Mouse (Mus musculus) thymus, adult 2 months (tissue): ENCODE results near the gene Tnxb. TPM values are rescaled to one million over a fixed set of nuclear protein-coding genes. Genes with fewer than 3 reads are reported as not detected.
A peak's percentile ranks its signal among the peaks of the same experiment; 100 is the strongest.

Experiments used
- DNase-seq: peaks from one replicate; pipeline ENCODE4 v3.0.0; 2021
- H3K27ac ChIP-seq: fragments of 200-500 bp; 2 replicates; pipeline ENCODE4 v1.5.1; 2012; ENCODE audit warnings: low read length, control low read depth; ENCODE audit not compliant: control insufficient read depth, insufficient read depth
- H3K27me3 ChIP-seq: fragments of 200-500 bp; 2 replicates; pipeline ENCODE4 v1.6.1; 2012; ENCODE audit warnings: mild to moderate bottlenecking, low read length, moderate library complexity, mixed read lengths; ENCODE audit not compliant: control insufficient read depth, insufficient read depth
- H3K36me3 ChIP-seq: fragments of 200-500 bp; 2 replicates; pipeline ENCODE4 v1.6.1; 2012; ENCODE audit warnings: mild to moderate bottlenecking, low read length, moderate library complexity; ENCODE audit not compliant: control insufficient read depth, insufficient read depth
- H3K4me1 ChIP-seq: fragments of 200-500 bp; replicated peaks from 2 replicates; pipeline ENCODE4 v1.6.1; 2012; ENCODE audit warnings: low read length; ENCODE audit not compliant: control insufficient read depth, insufficient read depth
- H3K4me3 ChIP-seq: fragments of 200-500 bp; 2 replicates; pipeline ENCODE4 v1.5.1; 2012; ENCODE audit warnings: mild to moderate bottlenecking, low read length, control low read depth, moderate library complexity; ENCODE audit not compliant: control insufficient read depth, insufficient read depth
- CTCF ChIP-seq: fragments of 200-500 bp; IDR thresholded peaks from 2 replicates; pipeline ENCODE4 v1.5.1; 2012; ENCODE audit warnings: mild to moderate bottlenecking, control low read depth, low read length, moderate library complexity, borderline replicate concordance; ENCODE audit not compliant: control insufficient read depth, poor library complexity, insufficient read depth; ENCODE audit errors: extremely low read depth
- POLR2A ChIP-seq: fragments of 200-500 bp; IDR thresholded peaks from 2 replicates; pipeline ENCODE4 v1.6.1; 2012; ENCODE audit warnings: mild to moderate bottlenecking, low read length, control low read depth, moderate library complexity; ENCODE audit not compliant: control insufficient read depth, poor library complexity, insufficient read depth; ENCODE audit errors: extremely low read depth
- WGBS: fragments of 180-500 bp; shearing (Covaris S2); methylation state at CpG from one replicate; pipeline ENCODE4 v1.1.7; 2018; 5-methylcytosine and 5-hydroxymethylcytosine counted together
- polyA plus RNA-seq: library from polyadenylated mRNA; depleted of rRNA; stranded (reverse); fragments of >200 nt; gene quantifications from 2 replicates; pipeline ENCODE4 v1.2.3, GENCODE M21; 2012

Gene Tnxb
- polyA plus RNA-seq, 1 experiment, result 5.7 TPM

DNA sequence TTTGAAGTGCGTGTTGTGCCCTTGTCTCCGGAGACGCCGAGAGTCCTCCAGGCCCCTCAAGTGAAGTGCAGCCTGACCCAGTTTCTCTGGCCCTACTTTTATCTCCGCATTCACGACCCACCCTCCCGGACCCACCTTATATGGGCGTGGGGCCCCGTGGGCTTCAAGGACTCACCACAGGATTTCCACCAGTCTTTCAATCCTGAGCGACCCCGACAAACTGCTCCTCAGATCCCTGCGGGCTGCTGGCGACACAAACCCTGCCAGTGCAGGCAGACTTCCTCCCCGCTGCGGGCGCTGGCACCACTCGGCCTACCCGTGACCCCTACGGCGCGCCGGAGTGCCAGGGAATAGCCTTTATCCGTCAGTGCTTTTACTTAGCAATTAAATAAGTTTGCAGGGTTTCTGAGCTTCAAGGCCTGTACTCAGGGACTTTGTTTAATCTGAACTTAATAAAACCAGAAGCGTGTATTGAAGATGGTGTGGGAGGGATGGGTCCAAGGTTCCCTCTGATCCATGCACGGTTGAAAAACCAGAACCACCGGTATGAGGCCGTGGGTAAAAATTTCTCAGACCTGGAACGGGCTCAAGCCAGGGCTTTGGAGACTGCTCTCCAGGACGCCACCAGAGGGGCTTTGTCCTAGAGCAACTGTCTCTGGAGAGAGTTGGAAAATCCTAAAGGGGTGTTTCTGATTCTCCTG lies 42.2 kb upstream of the Tnxb start, which contains the start of gene Ppt2:
Ppt2 (minus strand) TSS at position 568 of the 701 bp plus-strand sequence.
- Histone ChIP-seq H3K4me1 (peaks cover 35% of the 10 kb centered on the region), H3K36me3 (no peaks in the 10 kb centered on the region; the same call in 1 of the 2 replicates), H3K27ac (peak within 1 kb of the TSS; percentile 91), H3K27me3 (no peaks in the 10 kb centered on the region), H3K4me3 (peak within 1 kb of the TSS; percentile 97)
- TF ChIP-seq CTCF, result no peak
- peak; percentile 38; the same call in 1 of the 2 replicates for TF ChIP-seq POLR2A
- 6% methylated on average over 29 of the region's 29 CpGs for WGBS
- peak; percentile 69 for DNase-seq

DNA sequence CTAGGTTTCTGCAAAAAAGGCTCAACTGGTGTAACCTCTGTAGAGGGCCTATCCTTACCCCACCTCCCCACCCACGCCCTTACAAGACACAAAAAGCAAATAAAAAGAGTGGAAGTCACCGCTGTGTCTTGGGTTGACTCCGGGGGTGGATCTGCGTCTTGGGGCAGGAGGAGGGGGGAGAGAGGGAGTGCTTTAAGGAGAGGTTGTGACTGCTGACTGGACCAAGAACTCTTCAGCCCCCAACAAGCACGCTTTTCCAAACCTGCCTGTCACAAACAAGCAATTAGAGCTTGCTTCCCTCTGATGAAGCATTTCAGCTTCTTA lies 41.7 kb upstream of the Tnxb start:
- H3K4me1 ChIP-seq, result peaks cover 39% of the 10 kb centered on the region
- 19% methylated on average over 5 of the region's 5 CpGs for WGBS
- H3K36me3 ChIP-seq, result no peaks in the 10 kb centered on the region; the same call in 1 of the 2 replicates
- H3K4me3 ChIP-seq, result peak overlapping the region; percentile 89
- H3K27ac ChIP-seq, result peak overlapping the region; percentile 91
- DNase-seq, result peak; percentile 58
- H3K27me3 ChIP-seq, result no peaks in the 10 kb centered on the region
- TF ChIP-seq POLR2A, result no peak
- TF ChIP-seq CTCF, result no peak

DNA sequence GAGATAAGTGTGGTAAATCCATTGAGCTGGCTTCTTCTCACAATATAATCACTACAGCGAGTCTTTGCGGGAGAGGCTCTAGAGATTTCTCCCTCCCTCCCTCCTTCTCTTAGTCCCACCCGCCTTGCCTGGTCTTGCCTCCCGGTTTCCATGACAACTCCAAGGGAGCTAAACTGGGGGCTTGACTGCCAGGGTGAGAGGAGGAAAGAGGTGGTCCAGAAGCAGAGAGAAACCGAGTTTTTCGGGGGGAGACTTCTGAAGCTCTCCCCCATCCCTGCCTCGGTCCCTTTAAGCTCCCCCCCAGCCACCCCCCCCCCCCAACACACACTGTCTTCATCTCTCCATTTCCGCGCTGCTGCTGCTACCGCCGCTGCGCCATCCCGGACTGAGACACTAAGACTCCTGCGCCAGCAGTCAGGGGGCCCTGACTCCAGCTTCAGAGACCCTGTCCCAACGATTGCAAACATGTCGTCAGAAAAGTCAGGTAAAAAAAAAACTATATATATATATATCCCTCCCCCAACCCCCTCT lies 41.0 kb upstream of the Tnxb start, which contains the start of gene Prrt1:
Prrt1 (plus strand) TSS at position 313 of the 531 bp plus-strand sequence.
- DNase-seq, result peak; percentile 51
- H3K4me3 ChIP-seq, result peak within 1 kb of the TSS; percentile 97
- H3K27ac ChIP-seq, result peak within 1 kb of the TSS; percentile 95
- no peaks in the 10 kb centered on the region for H3K36me3 ChIP-seq
- TF ChIP-seq CTCF (no peak), POLR2A (peak; percentile 54; the same call in 1 of the 2 replicates)
- H3K4me1 ChIP-seq, result peaks cover 40% of the 10 kb centered on the region
- WGBS, result 6% methylated on average over 16 of the region's 16 CpGs
- no peaks in the 10 kb centered on the region for H3K27me3 ChIP-seq

DNA sequence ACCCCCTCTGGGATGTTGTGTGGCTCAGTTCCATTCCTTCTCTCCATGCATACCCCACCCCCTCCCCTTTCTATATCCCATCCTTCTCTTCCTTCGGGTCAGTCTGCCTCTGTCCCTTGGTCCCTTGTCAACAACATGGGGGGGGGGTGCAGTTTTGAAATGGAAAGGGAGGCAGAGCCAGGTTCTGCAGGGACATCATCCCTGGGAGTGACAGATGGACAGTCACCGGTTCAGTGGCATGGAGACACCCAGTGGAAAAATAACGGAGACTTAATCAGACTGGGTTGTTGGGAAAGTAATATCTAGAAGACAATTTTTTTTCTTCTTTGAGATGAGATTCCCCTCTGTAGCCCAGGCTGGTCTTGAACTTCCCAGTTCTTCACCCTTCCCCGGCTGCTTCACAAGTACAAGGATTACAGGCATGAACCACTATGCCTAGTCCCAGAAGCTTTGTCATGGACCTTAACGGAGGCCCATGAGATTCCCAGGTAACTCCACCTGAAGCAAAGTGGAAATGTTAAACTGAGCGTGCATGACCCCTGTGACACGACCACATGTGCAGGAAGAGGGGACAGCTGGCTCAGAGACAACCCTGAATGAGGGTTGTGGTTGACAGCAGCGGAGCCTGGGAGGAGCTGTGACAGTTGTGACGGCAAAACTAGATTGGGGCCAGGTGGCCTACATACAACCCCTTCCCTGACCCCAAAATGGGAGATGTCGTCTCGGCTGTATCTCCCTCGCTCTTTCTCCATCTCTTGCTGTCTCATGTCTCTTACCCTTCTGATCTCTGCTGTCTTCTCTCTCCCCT lies 40.3 kb upstream of the Tnxb start:
- no peak for TF ChIP-seq CTCF
- peak; percentile 72 for TF ChIP-seq POLR2A
- Histone ChIP-seq H3K27me3 (no peaks in the 10 kb centered on the region), H3K4me3 (peak overlapping the region; percentile 97), H3K36me3 (no peaks in the 10 kb centered on the region), H3K27ac (peak overlapping the region; percentile 95), H3K4me1 (peaks cover 40% of the 10 kb centered on the region)
- WGBS, result 7% methylated on average over 12 of the region's 12 CpGs
- DNase-seq, result peak; percentile 81

DNA sequence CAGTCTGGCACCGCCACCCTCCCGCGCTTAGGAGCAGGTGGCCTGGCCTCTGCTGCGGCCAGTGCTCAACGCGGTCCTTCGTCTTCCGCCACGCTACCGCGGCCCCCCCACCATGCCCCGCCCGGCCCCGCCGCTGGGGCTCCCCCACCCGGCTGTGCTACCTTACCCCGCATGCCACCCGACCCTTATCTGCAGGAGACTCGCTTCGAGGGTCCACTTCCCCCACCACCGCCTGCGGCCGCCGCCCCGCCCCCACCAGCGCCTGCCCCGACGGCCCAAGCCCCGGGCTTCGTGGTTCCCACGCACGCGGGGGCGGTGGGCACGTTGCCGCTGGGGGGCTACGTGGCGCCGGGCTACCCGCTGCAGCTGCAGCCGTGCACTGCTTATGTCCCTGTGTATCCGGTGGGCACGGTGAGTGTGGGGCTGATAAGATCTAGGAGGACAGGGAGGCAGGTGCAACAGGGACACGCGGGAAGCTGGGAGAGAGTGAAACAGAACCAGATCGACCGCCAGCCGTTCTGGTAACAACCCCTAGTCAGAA lies 39.5 kb upstream of the Tnxb start:
- Histone ChIP-seq H3K4me1 (peaks cover 40% of the 10 kb centered on the region), H3K36me3 (no peaks in the 10 kb centered on the region), H3K27ac (peak overlapping the region; percentile 95), H3K4me3 (peak overlapping the region; percentile 97), H3K27me3 (no peaks in the 10 kb centered on the region)
- WGBS, result under 1% methylated on average over 47 of the region's 48 CpGs
- TF ChIP-seq POLR2A (peak; percentile 47; the same call in 1 of the 2 replicates), CTCF (0 out of 2 replicates have a peak, but pooled peaks have one; percentile 32)
- DNase-seq, result peak; percentile 71

DNA sequence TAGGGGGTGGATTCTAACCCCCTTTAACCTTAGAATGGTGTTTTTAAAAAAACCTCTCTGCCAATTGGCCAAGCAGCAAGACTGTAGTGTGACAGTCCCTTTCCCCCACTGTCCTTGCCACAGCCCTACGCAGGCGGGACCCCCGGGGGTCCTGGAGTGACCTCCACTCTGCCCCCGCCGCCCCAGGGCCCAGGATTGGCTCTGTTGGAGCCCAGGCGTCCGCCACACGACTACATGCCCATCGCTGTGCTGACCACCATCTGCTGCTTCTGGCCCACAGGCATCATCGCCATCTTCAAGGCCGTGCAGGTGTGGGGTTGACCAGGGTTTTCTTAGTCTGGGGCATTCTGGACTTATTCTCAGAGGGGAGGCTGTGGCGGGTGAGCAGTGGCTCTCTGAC lies 38.7 kb upstream of the Tnxb start:
- no peak for DNase-seq
- Histone ChIP-seq H3K4me1 (peaks cover 33% of the 10 kb centered on the region), H3K4me3 (peak overlapping the region; percentile 97), H3K27me3 (no peaks in the 10 kb centered on the region), H3K36me3 (no peaks in the 10 kb centered on the region), H3K27ac (peak overlapping the region; percentile 95)
- TF ChIP-seq CTCF, result no peak
- TF ChIP-seq POLR2A, result no peak
- 25% methylated on average over 12 of the region's 12 CpGs for WGBS
